Mouse (Mus musculus) ovary, postnatal 14 days (tissue): ENCODE results near the gene Arl2bp.

ENCODE experiments used
- DNase-seq: peaks from one replicate; pipeline ENCODE4 v3.0.0; 2022; ENCODE audit warnings: low spot score

Gene Arl2bp

GRCm38 (mm10) chr8:94666456-94667308, at the start of gene Arl2bp:
Gene Arl2bp, plus strand, starts transcription at chr8:94666600.
- peak; percentile 94 for DNase-seq

- DNase-seq = no peak
Measured at GRCm38 (mm10) chr8:94624885-94625284, 41.5 kb upstream of the Arl2bp start.

GRCm38 (mm10) chr8:94633564-94634194, 32.7 kb upstream of the Arl2bp start:
- no peak for DNase-seq

GRCm38 (mm10) chr8:94634211-94634610, 32.2 kb upstream of the Arl2bp start:
- DNase-seq = no peak

- no peak for DNase-seq
Measured at GRCm38 (mm10) chr8:94641183-94641582, 25.2 kb upstream of the Arl2bp start.

- no peak for DNase-seq
Measured at GRCm38 (mm10) chr8:94641938-94642337, 24.5 kb upstream of the Arl2bp start.

- no peak for DNase-seq
Measured at GRCm38 (mm10) chr8:94645202-94645601, 21.2 kb upstream of the Arl2bp start.

GRCm38 (mm10) chr8:94646165-94646564, 20.2 kb upstream of the Arl2bp start:
- no peak for DNase-seq

- no peak for DNase-seq
Measured at GRCm38 (mm10) chr8:94649496-94649895, 16.9 kb upstream of the Arl2bp start.

GRCm38 (mm10) chr8:94652951-94653350, 13.4 kb upstream of the Arl2bp start:
- DNase-seq = no peak

GRCm38 (mm10) chr8:94654994-94655393, 11.4 kb upstream of the Arl2bp start:
- no peak for DNase-seq

- DNase-seq = no peak
Measured at GRCm38 (mm10) chr8:94658031-94658430, 8.4 kb upstream of the Arl2bp start.

GRCm38 (mm10) chr8:94660418-94660817, 6.0 kb upstream of the Arl2bp start:
- DNase-seq = no peak

GRCm38 (mm10) chr8:94664722-94665121, 1.7 kb upstream of the Arl2bp start:
- DNase-seq = no peak

GRCm38 (mm10) chr8:94674384-94674783, 8.0 kb downstream of the Arl2bp start:
- no peak for DNase-seq

GRCm38 (mm10) chr8:94675923-94676322, 9.5 kb downstream of the Arl2bp start:
- no peak for DNase-seq

- no peak for DNase-seq
Measured at GRCm38 (mm10) chr8:94678582-94678981, 12.2 kb downstream of the Arl2bp start.

- DNase-seq = no peak
Measured at GRCm38 (mm10) chr8:94680414-94680813, 14.0 kb downstream of the Arl2bp start.

- DNase-seq = no peak
Measured at GRCm38 (mm10) chr8:94682732-94683524, 16.5 kb downstream of the Arl2bp start.

- no peak for DNase-seq
Measured at GRCm38 (mm10) chr8:94684287-94684686, 17.9 kb downstream of the Arl2bp start.

- DNase-seq = no peak
Measured at GRCm38 (mm10) chr8:94685953-94686352, 19.6 kb downstream of the Arl2bp start.

GRCm38 (mm10) chr8:94694701-94695100, 28.3 kb downstream of the Arl2bp start:
- no peak for DNase-seq
